Comparison of ENCODE assay signal across 21 mouse cellular contexts in genomic region chr13:74030691-74031090, GRCm38 (mm10). TPM values are rescaled to one million over a fixed set of nuclear protein-coding genes. Genes with fewer than 3 reads are reported as not detected.
DNase-seq lines count a peak whose midpoint lies in the region; TF ChIP-seq lines count a peak whose summit lies in the region.
"Had no signal": no experiment of that assay in that cellular context is flagged by ENCODE, and none has a peak within 500 bp of the region (broad histone marks: within the 10 kb centered on the region; RNA-seq: fewer than 3 reads in every experiment).

No protein-coding gene starts in this region.

- no peak for TF ChIP-seq CTCF in layer of hippocampus, adult 2 months (conservative IDR thresholded peaks at IDR 0.05)
- no peak for TF ChIP-seq CTCF in testis, adult 2 months (IDR thresholded peaks at IDR 0.05; ENCODE audit: control insufficient read depth, insufficient read depth, insufficient replicate concordance, low read depth, low read length)

- TF ChIP-seq POLR2A in testis, adult 2 months (IDR thresholded peaks at IDR 0.05; ENCODE audit: control insufficient read depth, low read depth, low read length): no peak

- peak overlapping the region; percentile 83 for H3K27ac ChIP-seq in layer of hippocampus, adult 2 months
- peak overlapping the region; percentile 65; the same call in 1 of the 2 replicates for H3K27ac ChIP-seq in testis, adult 2 months (ENCODE audit: control insufficient read depth, insufficient read depth, low read depth, low read length)
- H3K27ac ChIP-seq: embryonic facial prominence, embryonic 15.5 days; forebrain, embryonic 10.5 days; heart, embryonic 10.5 days; hindbrain, embryonic 12.5 days had no signal

- no peak for DNase-seq in layer of hippocampus, adult 2 months (ENCODE audit: low spot score in 2 of 2)
- no peak for DNase-seq in layer of hippocampus, adult 8-10 months (ENCODE audit: low spot score in 2 of 2)
- no peak for DNase-seq in testis, postnatal 14 days (ENCODE audit: low spot score)
- peak; percentile 42 for DNase-seq in adrenal gland, postnatal 25 days
- DNase-seq in cerebellum, adult 11-12 months: no peak
- no peak for DNase-seq in right cerebral cortex, postnatal 25 days
- DNase-seq: cerebellum, adult 18-20 months; cerebellum, postnatal 10 days; embryo, embryonic 11 days; gastrocnemius, postnatal 10 days; heart, adult 18-20 months; heart, postnatal 10 days; heart, postnatal 4 days had no signal

- H3K4me1 ChIP-seq in testis, adult 2 months (ENCODE audit: control insufficient read depth, insufficient read depth, low read length): no peaks in the 10 kb centered on the region
- H3K4me1 ChIP-seq: forebrain, embryonic 10.5 days; hindbrain, embryonic 12.5 days had no signal

- H3K27me3 ChIP-seq in testis, adult 2 months (ENCODE audit: control insufficient read depth, insufficient read depth, low read length): no peaks in the 10 kb centered on the region
- H3K27me3 ChIP-seq: CH12.LX; embryonic facial prominence, embryonic 15.5 days; hindbrain, embryonic 12.5 days; Patski had no signal

- no peaks in the 10 kb centered on the region for H3K36me3 ChIP-seq in testis, adult 2 months (ENCODE audit: control insufficient read depth, insufficient read depth, low read length)
- H3K36me3 ChIP-seq: embryonic facial prominence, embryonic 15.5 days had no signal

- H3K4me3 ChIP-seq in layer of hippocampus, adult 2 months: no peak overlapping the region
- no peak overlapping the region for H3K4me3 ChIP-seq in testis, adult 2 months (ENCODE audit: control insufficient read depth, low read depth, low read length)
- H3K4me3 ChIP-seq: embryonic facial prominence, embryonic 15.5 days; erythroblast, embryonic 14.5 days; forebrain, embryonic 10.5 days; heart, embryonic 10.5 days; hindbrain, embryonic 12.5 days had no signal

RNA-seq across cellular contexts. Expression of gene Tppp, which starts 21.5 kb away (rescaled TPM):
- 100 to 1,000 TPM; 267 to 277 TPM for total RNA-seq in layer of hippocampus, adult 2 months (2021)
- total RNA-seq in layer of hippocampus, adult 8-10 months (2022): 100 to 1,000 TPM; 243 to 278 (median 268) TPM
- polyA plus RNA-seq in testis, adult 2 months (2012; rRNA removed): 0.55 and 0.68 TPM in 2 replicates
- total RNA-seq in adrenal gland, postnatal 25 days (2021): 4.3 and 6.9 TPM in 2 replicates
- polyA plus RNA-seq: erythroblast, embryonic 14.5 days had no signal

RNA-seq across cellular contexts. Expression of gene Cep72, which starts 31.4 kb away (rescaled TPM):
- total RNA-seq in layer of hippocampus, adult 2 months (2021): 1 to 10 TPM in 1 of 2 experiments, under 1 TPM in 1; 0.87 to 2.7 TPM
- 1 to 10 TPM; 1.0 to 2.4 (median 1.1) TPM for total RNA-seq in layer of hippocampus, adult 8-10 months (2022)
- polyA plus RNA-seq in testis, adult 2 months (2012; rRNA removed): 63.2 and 69.1 TPM in 2 replicates
- total RNA-seq in adrenal gland, postnatal 25 days (2021): 3.6 and 6.8 TPM in 2 replicates

Comparison
In these comparisons a context has a peak if more than half of its experiments do, and no peak if none do; other contexts are left out.
1. RNA of gene Tppp, which starts 21.5 kb away (total RNA-seq): 267 to 277 TPM in layer of hippocampus, adult 2 months and 243 to 278 TPM in layer of hippocampus, adult 8-10 months; 4.3 to 6.9 TPM in adrenal gland, postnatal 25 days; every median in the first group is over 10 times any median in the second.